Mouse (Mus musculus) forelimb bud, embryonic 11.5 days (tissue): ENCODE data around the gene Camk2g.

Experiments used
- DNase-seq: peaks from one replicate; pipeline ENCODE4 v3.0.0-alpha.2; 2012; ENCODE audit warnings: low read depth, low spot score

The Camk2g gene

DNA sequence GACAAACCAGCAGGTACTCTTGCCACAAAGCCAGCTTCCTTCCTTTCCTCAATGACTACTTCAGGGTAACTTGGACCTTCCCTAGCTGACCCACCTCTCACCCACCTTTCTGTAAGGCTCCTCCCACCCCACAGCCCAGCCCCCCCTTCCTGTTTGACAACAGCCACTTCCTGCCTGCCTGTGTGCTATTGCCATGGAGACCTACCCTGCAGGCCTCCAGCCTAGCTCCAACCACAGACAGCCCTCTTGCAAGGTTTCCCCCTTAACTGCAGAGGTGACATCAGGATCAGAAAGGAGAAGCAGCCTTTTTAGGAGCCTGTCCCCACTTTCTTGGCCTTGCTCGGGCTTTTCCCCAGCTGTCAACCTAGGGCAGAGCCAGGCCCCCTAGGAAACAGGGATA lies 8.7 kb downstream of the Camk2g start:
- no peak for DNase-seq

- DNase-seq: no peak
Measured at GRCm38 (mm10) chr14:20784708-20785107, 9.2 kb downstream of the Camk2g start.

DNA sequence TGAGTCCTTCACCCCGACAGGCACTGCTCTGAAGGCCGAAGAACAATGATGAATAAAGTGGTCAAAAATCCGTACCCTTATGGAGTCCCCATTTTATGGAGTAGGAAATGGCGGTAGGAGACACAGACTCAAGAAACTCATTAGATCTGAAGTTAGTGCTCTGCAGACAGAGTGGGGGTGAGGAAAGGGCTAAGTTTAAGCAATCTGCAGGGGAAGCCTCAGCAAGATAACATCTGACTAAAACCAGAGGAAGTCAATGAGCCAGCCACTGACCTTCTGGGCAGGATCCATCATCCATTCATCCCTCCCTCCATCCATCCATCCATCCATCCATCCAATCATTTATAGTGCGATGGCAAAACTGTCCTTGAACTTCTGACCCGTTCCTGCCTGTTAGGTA lies 10.4 kb downstream of the Camk2g start:
- no peak for DNase-seq

DNA sequence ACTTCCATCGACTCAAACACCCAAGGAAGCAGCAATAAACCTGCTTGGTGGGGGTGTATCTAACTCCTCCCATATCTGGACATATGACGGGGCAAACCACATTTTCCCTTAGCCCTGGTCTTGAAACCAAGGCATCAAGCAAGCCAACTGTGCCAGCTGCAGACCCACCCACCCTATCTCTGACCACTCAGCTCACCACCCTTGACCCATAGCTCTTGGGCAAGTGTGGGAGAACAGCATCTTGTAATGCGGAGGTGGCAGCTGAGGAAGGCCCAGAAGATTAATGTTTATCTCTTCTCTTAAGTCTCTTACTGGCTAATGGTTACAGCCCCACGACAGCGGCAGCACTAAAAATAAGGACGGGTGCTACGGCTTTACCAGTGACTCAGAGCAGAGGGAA lies 11.0 kb downstream of the Camk2g start:
- DNase-seq: no peak

- DNase-seq: no peak
Measured at GRCm38 (mm10) chr14:20780217-20780616, 13.7 kb downstream of the Camk2g start.

- DNase-seq: no peak
Measured at GRCm38 (mm10) chr14:20778496-20778895, 15.4 kb downstream of the Camk2g start.

GRCm38 (mm10) chr14:20775661-20776060 lies 18.2 kb downstream of the Camk2g start:
- no peak for DNase-seq

DNA sequence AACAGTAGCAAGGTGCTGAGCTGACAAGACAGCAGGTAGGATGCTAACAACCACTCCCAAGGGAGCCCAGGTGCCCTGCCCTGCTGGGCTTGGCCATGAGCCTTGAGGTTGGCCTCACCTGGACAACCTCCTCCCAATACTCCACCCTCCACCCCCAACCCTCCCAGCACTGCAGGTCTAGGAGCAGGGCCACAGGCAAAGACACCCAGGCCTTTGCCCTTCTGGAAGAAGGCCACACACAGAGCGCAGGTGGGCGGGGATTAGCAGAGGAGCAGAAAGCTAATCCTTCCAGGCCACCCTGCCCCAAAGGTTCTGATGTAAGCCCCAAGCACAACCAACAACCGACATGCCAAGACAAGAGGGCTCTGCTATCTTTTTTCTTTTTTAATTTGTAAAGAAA lies 20.5 kb downstream of the Camk2g start:
- no peak for DNase-seq

DNA sequence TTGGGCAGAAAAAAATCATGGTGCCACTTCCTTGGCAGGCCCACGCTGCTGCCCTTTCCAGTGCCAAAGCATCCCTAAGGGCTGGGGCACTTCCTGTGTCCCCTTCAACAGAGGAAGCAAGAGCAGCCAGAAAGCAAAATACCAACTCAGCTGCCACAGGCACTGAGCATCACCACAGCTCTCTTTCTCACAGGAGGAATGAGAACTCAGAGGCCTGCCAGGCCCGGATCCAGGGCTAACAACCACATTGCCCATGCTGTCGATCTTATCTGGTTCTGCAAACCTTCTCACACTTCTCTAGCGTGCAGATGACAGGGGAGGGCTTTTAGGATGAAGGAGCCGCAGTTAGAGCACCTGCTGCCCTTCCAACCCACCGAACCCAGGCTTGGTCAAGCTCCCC lies 21.1 kb downstream of the Camk2g start:
- no peak for DNase-seq

- no peak for DNase-seq
Measured at GRCm38 (mm10) chr14:20771941-20772340, 21.9 kb downstream of the Camk2g start.

DNA sequence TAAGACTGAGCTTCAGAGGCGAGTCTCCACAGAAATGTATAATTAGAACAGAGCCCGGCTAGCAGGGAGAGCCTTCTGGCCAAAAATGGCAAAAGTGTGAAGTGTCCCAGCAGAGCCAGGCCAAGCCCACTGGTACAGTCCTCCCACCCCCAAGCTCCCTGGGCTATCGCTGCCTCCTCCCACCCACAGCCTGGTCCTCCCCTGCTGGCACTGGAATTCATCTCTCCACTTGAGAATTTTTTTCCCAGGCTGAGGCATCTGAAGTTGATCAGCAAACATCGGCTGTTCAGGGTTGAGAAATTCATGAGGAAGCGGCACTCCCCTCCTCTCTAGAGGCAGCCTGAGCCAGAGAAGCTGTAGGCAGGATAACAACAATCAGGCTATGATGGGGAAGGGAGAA lies 25.3 kb downstream of the Camk2g start:
- DNase-seq: no peak

DNA sequence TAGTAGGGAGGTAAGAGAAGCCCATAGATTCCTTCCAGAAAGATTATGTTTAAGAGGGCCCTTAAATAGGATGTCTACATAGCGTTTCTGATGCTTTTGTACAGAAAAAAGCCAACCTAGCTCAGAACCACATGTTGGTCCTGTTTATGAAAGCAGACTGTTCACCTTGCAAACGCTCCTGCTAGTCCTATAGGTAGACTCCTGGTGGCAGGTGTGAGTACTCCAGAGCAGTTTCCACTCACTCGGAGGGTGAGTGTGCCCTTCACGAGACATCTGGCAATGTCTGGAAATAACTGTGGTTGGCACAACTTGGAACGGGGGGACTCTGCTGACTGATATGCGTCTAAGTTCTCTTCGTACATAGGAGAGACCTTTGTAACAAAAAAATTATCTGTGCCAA lies 26.0 kb downstream of the Camk2g start:
- no peak for DNase-seq

GRCm38 (mm10) chr14:20765642-20766258 lies 28.1 kb downstream of the Camk2g start:
- peak; percentile 81 for DNase-seq

GRCm38 (mm10) chr14:20764942-20765341 lies 28.9 kb downstream of the Camk2g start:
- DNase-seq: no peak

GRCm38 (mm10) chr14:20758768-20759435 lies 35.0 kb downstream of the Camk2g start:
- DNase-seq: no peak

DNA sequence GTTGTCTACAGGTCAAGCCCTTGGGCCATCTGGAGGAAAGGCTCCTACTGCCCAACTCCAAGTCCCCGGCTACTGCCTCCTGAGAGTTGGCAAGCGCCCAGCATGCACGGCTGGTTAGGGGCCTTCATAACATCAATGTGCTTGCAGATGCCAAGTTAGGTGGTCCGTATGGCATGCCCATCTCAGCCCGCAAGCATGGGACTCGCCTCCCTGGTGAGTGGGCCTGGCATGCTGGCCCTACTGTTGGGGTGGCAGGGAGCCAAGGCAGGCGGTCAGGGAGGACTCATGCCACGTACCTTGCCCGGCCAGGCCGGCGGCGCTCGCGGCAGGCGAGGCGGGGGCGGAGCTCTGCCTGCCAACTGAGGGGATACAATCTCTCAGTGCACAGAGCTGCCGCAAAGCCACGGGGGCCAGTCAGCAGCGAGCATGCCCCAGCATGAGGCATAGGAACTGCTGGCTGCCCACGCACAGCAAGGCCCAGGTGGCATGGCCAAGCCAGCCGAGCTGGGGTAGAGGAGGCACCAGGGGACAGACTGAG lies 36.4 kb downstream of the Camk2g start:
- no peak for DNase-seq

DNA sequence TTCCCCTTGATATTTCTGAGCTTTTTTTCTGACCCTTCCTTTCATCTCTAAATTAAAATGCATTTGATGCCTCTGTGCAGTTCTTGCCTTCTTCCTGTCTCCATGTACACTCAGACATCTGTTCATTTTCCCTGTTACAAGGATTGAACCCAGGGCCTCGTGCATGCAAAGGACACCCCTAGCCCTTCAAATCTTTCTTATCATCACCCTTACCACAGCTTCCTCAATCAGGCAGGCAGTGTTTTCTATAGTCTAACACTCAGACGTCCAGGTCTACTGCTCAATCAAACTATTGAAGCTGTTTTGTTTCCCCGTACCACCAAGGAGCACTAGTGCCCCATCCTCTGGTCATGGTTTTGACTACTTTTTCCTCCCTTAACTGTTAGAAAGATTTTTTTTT lies 40.1 kb downstream of the Camk2g start:
- DNase-seq: no peak

GRCm38 (mm10) chr14:20750503-20750902 lies 43.4 kb downstream of the Camk2g start:
- no peak for DNase-seq

DNA sequence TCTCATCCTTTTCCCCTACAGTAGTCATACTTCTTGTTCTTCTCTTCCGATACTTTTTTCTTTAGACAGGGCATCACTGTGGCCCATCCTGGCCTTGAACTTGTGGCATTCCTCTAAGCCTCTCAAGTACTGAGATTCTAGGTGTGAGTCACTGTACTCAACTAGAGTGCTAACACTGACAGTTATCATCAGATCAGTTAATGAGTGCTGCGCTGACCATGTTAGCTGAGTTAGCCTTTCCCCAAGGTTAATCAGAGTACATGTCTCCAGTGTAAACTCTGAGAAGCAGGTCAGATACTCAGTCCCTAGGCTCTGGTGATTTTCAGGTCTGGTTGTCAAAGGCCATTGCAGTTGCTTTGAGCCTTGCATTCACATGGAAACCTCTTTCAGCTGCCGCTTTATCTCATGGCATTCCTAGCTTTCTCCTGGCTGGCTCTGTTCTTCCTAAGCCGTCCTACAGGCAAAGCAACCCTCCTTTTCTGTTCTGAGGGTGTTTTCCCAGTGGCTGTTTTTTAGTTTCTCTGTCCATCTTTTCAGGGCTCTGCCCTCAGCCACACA lies 44.3 kb downstream of the Camk2g start:
- DNase-seq: no peak

GRCm38 (mm10) chr14:20748388-20748787 lies 45.5 kb downstream of the Camk2g start:
- no peak for DNase-seq

DNA sequence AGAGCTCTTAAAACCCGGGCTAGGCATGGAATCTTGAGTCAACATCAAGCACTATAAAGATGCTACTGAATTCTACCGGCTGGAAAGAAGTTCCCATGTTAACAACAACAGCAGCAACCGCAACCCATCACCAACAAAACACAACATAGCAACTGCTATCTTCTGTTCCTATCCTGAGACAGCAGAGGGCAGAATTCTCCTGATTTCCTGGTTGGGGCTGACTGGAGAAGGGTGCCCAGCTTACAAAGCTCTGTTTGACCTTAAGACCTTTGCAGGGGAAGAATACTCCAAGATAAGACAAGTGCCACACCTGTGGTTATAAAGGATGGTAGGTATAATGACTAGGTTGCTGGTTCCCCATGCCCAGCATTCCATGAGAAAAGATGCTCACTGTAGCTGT lies 47.0 kb downstream of the Camk2g start:
- DNase-seq: no peak

DNA sequence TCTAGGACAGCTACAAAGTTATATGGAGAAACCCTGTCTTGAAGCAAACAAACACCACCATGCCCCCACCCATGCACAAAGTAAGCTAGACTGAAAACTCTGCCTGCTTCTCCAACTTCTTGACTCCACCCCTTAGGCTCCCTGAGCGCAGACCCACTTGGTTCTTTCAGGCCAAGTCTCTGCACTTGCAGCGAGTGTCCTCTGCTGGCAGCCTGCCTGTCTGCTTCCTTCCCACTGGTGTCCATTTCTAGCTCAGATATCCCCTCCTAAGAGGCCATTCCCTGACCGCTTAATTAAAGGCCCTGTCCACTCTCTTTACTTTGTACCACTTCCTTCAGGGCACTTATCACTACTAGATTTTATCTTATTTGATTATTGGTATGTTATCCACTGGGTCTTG lies 50.3 kb downstream of the Camk2g start:
- no peak for DNase-seq

DNA sequence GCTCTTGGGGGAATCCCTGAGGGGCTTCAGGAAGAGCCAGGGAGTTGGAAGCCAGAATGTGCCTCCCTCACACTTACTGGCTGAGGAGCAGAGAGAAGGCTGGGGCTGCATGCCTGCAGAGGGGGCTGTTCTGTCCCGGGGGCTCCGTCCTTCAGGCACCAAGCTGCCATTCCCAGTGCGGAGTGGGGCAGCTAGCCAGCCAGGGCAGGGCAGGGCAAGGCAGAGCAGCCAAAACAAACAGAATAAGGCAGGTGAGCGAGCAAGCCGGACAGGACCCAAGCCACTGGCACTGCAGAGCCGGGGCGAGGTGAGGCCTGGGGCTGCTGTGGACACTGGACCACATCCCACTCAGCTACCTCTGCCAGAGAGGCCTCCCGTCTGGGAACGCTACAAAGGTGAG lies 52.6 kb downstream of the Camk2g start:
- DNase-seq: no peak
